Mouse (Mus musculus): ENCODE data around the gene Fgf15.

DNA sequence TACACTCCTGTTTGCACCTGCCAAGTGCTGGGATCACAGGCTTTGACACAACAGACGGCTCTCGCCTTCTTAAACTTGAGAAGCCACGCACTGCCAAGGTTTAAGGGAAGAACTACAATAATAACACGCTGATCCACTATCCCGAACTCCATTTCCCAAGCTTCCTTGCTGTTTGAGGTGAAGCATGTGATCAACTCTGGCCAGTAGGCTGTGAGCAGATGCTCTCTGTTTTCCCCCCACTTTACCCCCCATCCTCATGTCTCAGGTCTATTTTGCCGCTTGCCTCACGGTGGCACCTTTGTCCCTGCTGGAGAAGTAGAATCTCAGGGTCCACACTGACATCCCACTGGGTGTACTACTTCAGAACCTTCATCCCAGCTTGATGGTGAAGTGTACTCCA is 12.4 kb downstream of the Fgf15 start:
- TF ChIP-seq POLR2A (IDR thresholded peaks at IDR 0.05; ENCODE audit: low read depth, low read length) (no peak), CTCF (IDR thresholded peaks at IDR 0.05; ENCODE audit: extremely low read depth, insufficient read depth, insufficient read length, insufficient replicate concordance) (no peak)
